Mouse (Mus musculus): ENCODE results near the gene C130050O18Rik.

DNA sequence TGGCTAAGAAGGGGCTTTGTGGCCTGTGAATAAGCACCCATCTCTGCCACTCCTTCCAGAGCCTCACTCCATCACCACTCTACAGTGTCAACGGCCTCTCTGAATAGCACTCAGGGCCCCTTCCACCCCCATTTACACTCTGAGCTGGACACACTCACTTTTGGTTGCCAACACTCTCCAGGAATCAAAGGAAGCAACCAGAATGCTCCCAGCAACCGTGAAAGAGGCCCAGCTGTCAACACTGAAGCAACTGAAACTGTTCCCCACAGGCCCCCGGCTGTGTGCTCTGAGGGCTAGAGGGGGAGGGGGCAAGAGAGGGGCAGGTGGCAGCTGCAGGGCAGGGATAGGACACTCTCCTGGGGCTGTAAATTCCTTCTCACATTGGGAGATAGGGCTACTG lies 13.6 kb downstream of the C130050O18Rik start:
- no peak for TF ChIP-seq TAL1 (IDR thresholded peaks at IDR 0.05; ENCODE audit: low read length)
- TF ChIP-seq GATA1 (IDR thresholded peaks at IDR 0.05; ENCODE audit: low read length) = no peak

Data from erythroblast, embryonic 14.5 days (primary cell).